Mouse (Mus musculus): ENCODE measurements around the gene Tmem178b.

- TF ChIP-seq CTCF (IDR thresholded peaks at IDR 0.05; ENCODE audit: low read depth): no peak
- no peak for TF ChIP-seq EP300 (IDR thresholded peaks at IDR 0.05; ENCODE audit: low read depth)
Observed at GRCm38 (mm10) chr6:40249939-40250338, 376.9 kb downstream of the Tmem178b start.
